Mouse (Mus musculus): ENCODE results near the gene Adra1b.
A peak's percentile ranks its signal among the peaks of the same experiment; 100 is the strongest.

Adra1b gene

GRCm38 (mm10) chr11:43892546-43892945, 8.5 kb downstream of the Adra1b start:
- DNase-seq = no peak

DNA sequence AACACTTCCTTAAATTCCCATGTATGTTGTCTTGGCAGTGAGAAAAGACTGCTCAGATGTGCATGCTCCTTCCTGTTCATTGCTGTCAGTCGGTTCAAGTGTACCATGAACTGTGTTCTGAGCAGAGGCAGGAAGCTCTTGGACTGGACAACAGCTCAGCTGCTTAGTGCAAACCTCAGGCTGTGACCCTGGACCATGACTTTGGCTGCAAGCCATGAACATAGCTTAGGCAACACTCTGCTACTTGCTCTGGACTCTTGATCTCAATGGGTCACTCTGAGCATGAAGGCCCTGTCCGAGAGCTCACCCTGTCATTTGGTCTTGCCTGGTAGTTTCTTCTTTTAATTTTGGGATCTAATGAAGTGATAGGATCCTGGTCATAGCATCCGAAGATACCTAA, 9.6 kb downstream of the Adra1b start:
- peak; percentile 93 for DNase-seq

DNA sequence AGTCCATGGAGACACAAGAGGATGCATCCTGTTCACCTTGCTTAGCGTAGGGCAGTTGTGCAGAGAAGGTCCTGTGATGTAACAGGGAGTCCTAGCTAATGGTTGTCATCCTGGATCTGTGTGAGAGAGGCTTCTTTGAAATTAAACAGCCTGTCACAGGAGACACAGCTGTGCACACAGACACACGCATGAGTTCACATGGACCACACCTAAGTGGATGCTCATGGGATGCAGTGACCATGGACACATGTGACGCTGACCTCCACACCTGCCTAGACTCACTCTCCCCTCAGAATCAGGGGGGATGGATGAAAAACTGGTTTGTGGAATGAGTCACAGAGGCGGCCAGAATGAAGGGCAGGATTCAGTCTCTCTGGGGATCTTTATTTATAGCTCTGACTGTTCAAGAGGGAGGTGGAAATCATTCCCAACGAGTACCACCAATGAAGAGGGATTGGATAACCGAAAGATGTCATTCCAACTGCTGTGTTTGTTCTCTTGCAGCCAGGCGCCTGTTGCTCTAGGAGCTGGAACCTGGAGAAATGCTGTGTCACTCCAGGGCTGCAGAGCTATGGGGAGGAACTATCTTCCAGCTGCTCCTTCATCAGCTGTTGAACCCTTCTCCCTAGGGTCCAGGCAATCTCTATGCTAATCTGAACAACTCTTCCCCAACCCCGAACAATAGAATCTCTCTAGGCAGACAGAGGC, 11.6 kb downstream of the Adra1b start:
- DNase-seq = no peak

DNA sequence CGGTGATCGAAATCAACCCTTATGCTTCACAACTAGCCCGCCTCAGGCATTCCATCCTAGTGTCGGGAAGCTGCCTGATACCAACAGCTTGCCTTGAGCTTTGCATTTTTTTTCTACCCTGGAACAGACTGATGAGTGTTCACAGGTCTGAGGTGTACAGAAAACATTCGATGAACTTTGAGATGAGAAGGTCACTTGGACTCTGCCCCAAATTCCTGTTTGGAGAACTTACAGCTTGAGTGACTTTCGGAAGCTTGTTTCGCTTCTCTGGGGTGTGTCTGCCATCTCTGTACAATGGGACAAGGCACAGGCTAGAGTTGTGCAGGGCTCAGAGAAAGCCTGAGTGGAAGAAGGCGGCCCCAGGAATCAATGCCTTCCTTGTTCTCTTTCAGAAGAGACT, 12.3 kb downstream of the Adra1b start:
- peak; percentile 84 for DNase-seq

- no peak for DNase-seq
Measured at GRCm38 (mm10) chr11:43887597-43887996, 13.4 kb downstream of the Adra1b start.

DNA sequence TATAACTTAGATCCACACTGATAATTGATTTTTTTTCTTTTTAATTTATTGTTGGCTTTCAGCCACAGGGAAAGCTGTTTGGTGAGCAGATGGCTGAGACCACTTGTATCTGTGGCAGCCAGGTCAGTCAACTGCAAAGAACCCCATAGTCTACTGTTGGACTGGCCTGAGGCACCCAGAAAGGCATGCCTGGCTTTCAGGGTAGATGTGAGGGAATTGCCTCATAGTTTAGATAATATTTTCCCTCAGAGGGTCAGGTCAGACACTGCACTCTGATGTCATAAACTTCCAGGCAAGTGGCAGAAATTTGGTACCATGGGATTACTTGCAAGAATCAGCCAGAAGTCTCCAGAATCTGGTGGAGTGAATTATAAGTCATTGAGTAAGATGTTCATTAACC, 16.5 kb downstream of the Adra1b start:
- no peak for DNase-seq

DNA sequence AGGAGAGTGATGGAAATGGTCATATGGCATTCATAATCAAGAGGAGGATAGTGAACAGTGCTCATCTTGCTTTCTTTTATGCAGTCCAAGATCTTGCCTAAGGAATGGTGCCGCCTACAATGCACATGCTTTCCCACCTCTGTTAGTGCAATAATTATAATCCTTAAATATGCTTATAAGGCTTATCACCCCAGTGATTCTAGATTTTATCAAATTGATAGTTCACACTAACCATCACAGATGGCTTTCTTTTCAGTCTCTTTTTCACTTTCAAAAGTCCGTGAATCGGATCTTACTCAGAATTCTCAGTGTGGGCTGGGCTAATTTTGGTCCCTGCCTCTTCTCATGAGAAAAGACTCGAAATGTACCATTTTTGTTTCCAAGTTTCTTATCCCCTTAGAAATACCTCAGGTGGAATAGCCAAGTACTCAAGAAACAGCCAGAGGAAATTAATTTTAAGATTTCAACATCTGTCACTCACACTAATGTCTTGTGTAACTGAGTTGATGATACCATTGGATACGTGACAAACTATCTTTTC, 17.3 kb downstream of the Adra1b start:
- DNase-seq = no peak

- DNase-seq = no peak
Measured at GRCm38 (mm10) chr11:43877211-43877610, 23.8 kb downstream of the Adra1b start.

DNA sequence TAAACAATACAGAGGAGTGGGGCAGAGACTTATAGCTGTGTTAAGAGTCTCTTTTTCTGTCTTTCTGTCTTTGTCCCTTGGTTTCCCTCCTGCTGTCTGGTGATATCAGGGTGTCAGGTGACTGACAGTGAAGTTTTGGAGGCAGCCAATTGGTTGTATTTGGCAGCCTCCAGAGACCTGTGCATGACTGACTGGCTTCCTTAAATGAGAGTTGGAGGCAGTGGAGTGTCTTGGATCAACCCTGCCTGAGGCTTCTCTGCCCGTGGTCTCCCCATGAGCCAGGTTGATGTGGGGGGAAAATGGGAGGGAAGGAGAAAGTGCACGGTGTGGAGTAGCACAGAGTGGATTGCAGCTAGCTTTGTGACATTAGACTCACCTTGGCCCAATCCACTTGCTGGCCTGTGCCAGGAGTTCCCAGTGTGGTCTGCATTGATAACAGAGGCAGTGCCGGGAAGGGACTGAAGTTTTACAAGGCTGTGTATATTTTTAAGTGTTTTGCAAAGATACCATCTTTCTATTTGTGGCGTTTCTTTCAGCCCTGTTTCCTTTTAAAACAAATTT, 33.2 kb downstream of the Adra1b start:
- no peak for DNase-seq

DNA sequence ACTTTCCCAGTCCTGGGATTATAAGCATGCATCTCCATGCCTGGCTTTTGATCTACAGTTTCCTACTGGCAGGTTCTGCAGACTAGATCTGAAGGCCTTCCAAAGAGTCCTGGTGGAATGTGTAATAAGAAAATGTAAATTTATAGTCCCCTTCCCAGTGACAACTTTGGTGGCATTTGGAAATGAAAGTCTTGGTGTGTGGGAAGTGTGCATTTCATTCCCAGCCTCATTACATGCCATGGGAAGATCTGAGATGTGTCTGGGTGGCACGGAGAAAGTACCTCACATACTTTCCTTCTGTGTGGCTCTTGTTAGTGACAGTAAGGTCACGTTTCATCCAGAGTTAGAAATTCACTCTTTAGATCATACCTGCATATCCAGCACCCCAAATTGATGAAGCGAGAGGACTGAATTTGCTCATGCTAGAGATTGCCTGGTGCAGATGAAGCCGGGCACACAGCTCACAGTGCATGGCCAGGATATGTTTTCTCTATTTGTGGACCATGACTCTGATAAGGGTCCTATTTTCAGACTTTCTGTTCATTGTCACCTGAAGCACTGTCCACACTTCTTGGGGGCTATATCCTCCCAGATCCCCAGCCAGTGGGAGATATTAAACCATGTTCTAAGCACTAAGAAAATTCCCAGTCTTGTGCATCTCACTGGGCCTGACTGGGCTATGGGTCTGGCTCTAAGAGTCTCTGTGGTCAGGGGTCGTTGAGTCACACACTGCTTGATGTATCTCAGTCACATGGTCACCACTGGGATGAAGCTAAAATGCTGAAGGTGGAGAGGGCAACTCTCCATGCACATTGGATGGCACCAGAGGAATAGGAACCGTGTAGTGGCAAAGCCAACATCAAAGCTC, 35.5 kb downstream of the Adra1b start:
- no peak for DNase-seq

GRCm38 (mm10) chr11:43853046-43853445, 48.0 kb downstream of the Adra1b start:
- DNase-seq = no peak

DNA sequence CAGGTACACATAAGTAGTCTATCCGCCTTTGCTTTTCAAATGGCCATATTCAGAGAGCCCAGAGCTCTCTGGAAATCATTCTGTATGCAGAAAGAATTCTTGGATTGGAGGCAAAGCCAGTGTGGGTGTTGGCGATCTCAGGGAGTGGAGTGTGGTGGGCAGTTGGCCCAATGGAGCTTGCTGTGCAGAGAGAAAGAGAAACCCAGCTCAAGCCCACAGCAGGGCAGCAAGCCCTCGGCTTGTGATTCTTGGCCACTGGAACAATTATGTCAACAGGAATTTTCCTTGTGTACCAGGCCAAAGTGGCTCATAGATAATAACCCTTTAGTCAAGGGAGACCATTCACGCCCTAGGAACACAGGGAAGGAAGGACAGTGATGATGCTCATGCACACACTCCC, 53.0 kb downstream of the Adra1b start:
- no peak for DNase-seq

DNA sequence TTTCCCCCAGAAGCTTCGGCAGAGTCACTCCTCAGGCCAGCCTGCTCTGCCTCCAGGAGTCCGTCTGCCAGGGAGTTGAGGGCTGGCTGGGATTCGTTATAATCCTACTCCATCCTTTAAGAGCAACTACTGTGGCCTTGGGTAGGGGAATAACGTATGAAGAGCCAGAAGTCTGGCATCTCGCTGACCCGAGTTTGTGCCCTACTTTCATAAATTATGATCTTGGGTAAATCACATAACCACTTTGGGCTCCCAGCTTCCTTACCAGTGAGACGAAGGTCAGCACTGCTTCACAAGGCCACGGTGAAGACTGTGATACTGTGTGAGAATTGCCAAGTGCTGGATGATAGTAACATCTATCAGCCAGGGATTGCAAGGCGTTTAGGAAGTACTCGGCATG, 59.4 kb downstream of the Adra1b start:
- DNase-seq = no peak

- DNase-seq = no peak
Measured at GRCm38 (mm10) chr11:43840491-43840890, 60.5 kb downstream of the Adra1b start.

DNA sequence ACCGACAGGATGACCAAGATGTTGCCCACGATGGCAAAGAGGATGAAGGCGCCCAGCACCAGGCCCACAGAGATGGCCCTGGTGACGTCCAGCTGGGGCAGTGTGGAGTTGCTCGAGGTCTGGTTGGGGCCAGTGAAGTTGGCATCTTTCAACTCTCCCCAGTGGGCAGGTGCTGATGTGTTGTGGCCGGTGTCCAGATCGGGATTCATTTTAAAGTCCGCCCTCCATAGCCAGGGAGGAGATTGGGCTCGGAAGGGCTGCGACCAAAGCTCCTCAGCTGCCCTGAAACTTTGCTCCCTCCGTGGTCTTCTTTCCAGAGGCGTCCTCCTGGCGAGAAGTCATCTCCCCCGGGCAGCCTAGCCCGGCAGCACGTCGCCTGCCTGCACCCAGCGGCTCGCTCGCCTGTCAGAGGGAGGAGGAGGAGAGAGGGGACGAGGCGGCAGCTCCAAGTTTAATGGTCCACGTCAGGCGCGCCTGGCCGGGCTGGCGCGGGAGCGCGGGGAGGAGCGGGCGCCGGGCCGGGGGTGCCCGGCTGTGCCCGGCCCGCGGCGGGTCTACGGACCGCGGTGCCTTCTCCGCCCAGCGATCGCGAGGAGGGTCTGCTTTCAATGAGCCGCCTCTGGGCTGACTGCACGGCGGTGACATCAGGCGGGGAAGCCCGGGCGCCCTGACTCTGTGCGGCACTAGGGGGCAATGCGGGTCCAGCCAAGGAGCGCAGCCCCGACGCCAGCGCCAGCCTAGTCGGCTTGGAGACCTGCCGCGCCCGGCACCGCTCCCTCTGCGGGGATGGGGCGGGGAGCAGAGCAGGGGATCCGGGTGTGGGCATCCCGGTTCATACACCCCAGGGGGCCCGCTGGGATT, 64.9 kb downstream of the Adra1b start:
- DNase-seq = peak; percentile 68

DNA sequence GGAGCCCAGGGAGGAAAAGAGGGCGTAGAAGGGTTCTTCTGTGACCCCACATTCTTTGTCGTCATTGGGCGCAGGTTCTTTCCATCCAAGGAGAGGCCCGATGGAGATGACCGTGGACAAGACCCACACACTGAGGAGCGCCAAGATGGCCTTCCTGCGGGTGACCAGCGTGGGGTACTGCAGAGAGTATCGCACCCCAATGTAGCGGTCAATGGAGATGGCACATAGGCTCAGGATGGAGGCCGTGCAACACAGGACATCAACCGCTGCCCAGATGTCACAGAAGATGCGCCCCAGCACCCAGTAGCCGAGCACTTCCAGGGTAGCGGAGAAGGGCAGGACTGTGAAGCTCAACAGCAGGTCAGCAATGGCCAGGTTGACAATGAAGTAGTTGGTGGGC, 65.6 kb downstream of the Adra1b start:
- DNase-seq = no peak

DNA sequence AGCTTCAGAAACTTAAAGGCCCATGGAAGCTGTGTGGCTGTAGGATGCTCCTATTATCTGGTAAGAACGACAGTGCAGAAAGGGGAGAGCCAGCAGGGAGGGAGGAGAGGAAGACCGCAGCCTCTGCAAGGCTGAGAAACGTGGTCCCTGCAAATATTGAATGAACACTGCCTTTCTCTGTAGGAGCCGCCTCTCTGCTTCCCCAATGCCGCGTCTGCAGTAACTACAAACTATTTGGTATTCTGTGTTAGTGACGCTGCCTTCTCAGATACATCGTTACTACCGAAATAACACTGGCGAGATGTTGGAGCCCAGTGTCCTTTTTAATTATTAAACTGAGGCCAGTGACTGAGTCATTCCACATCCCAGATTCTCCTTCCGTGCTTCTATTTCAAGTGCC, 66.5 kb downstream of the Adra1b start:
- no peak for DNase-seq

- no peak for DNase-seq
Measured at GRCm38 (mm10) chr11:43831530-43831929, 69.5 kb downstream of the Adra1b start.

GRCm38 (mm10) chr11:43826769-43827168, 74.2 kb downstream of the Adra1b start:
- DNase-seq = no peak

DNA sequence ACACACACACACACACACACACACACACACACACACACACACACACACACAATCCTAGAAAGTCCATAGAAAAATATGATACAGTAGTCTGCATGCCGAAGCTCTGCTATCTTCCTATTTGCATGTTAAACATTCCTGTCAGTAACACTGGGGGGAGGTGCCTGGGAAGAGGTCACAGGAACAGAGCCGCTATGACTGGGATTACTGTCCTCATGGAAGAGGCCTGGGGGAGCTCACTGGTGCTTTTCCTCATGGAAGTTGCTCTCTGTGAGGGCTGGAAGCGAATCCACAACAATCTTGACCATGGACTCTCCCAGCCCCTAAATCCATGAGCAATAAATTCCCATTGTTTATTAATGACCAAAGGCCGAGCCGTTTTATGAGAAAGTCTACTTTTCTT, 77.7 kb downstream of the Adra1b start:
- DNase-seq = no peak

- DNase-seq = no peak
Measured at GRCm38 (mm10) chr11:43820552-43821460, 80.2 kb downstream of the Adra1b start.
